Mouse (Mus musculus): ENCODE data around the gene Tex9. TPM values are rescaled to one million over a fixed set of nuclear protein-coding genes. Genes with fewer than 3 reads are reported as not detected.
A peak's percentile ranks its signal among the peaks of the same experiment; 100 is the strongest.

Tex9 gene
- total RNA-seq (2014; rRNA removed), result 21.1 and 25.4 TPM in 2 replicates
- 35.9 and 44.0 TPM in 2 replicates for polyA plus RNA-seq (2015; fragmentation: Nextera tagmentation; extraction: Ambion mirVana)

DNA sequence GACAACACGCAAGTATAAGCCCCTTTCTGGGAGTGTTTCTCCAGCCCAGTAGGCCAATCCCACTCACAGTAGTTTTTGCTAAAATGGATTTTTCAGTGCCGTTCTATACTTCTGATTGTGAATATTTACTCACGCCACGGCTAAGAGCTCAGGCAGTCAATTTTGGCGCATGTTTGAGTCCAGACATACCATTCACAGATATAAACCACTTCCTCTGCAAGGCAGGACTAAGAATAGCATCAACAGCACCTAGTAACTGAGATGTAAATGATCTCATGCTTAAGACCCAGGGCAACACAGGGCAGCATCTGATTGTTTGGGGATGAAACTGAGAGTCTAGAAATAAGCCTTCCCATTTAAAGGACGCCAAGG, at the start of gene Tex9:
Tex9 (minus strand) TSS at position 19 of the 372 bp plus-strand sequence.
- H3K9ac ChIP-seq (replicated peaks; ENCODE audit: low read length, poor library complexity, severe bottlenecking), result peak within 1 kb of the TSS; percentile 75
- ATAC-seq (ENCODE audit: low FRiP score) (peak; percentile 63), DNase-seq (ENCODE audit: low spot score) (no peak)
- H3K36me3 ChIP-seq (ENCODE audit: insufficient read depth, low read length), result no peaks in the 10 kb centered on the region
- no peaks in the 10 kb centered on the region for H3K27me3 ChIP-seq (ENCODE audit: insufficient read depth, low read length)
- peak within 1 kb of the TSS; percentile 60 for H3K4me2 ChIP-seq (ENCODE audit: low read depth, low read length, poor library complexity, severe bottlenecking)
- peak within 1 kb of the TSS; percentile 84 for H3K27ac ChIP-seq (ENCODE audit: low read depth, low read length)
- H3K9me3 ChIP-seq (ENCODE audit: low read length), result no peaks in the 10 kb centered on the region
- no peak for TF ChIP-seq CTCF (IDR thresholded peaks at IDR 0.05)
- peak within 1 kb of the TSS; percentile 61 for H3K4me3 ChIP-seq (ENCODE audit: low read depth, low read length)
- H3K4me1 ChIP-seq (ENCODE audit: insufficient read depth, low read length), result no peaks in the 10 kb centered on the region; the same call in 1 of the 2 replicates
- WGBS, result 4% methylated on average over 6 of the region's 6 CpGs

DNA sequence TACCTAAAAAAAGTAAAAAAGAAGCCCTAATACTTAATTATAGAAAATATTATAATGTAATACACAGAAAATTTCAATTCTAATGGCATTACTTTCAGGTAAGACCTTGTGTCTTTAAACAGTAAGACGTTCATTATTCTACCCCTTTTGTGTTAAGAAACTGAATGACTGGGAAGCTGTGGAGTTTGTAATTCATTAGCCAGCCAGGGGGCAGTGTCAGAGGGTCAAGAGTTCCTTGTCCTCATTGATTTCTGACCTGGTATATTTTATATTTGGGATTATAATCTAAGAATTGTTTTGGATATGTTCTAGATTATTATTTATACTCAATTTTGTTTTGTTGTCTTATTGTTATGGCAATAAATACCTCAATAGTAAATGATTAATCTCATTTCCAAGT, 45.1 kb upstream of the Tex9 start:
- H3K27me3 ChIP-seq (ENCODE audit: insufficient read depth, low read length), result no peaks in the 10 kb centered on the region
- peak; percentile 28 for TF ChIP-seq CTCF (IDR thresholded peaks at IDR 0.05)
- no peak overlapping the region for H3K9ac ChIP-seq (replicated peaks; ENCODE audit: low read length, poor library complexity, severe bottlenecking)
- whole genome bisulfite sequencing, result 51% methylated on average over 1 of the region's 1 CpGs
- H3K4me2 ChIP-seq (ENCODE audit: low read depth, low read length, poor library complexity, severe bottlenecking), result no peak overlapping the region
- DNase-seq (ENCODE audit: low spot score) (no peak), ATAC-seq (ENCODE audit: low FRiP score) (no peak)
- no peaks in the 10 kb centered on the region for H3K9me3 ChIP-seq (ENCODE audit: low read length)
- no peaks in the 10 kb centered on the region for H3K4me1 ChIP-seq (ENCODE audit: insufficient read depth, low read length)
- H3K4me3 ChIP-seq (ENCODE audit: low read depth, low read length), result no peak overlapping the region
- H3K36me3 ChIP-seq (ENCODE audit: insufficient read depth, low read length), result no peaks in the 10 kb centered on the region
- no peak overlapping the region for H3K27ac ChIP-seq (ENCODE audit: low read depth, low read length)

DNA sequence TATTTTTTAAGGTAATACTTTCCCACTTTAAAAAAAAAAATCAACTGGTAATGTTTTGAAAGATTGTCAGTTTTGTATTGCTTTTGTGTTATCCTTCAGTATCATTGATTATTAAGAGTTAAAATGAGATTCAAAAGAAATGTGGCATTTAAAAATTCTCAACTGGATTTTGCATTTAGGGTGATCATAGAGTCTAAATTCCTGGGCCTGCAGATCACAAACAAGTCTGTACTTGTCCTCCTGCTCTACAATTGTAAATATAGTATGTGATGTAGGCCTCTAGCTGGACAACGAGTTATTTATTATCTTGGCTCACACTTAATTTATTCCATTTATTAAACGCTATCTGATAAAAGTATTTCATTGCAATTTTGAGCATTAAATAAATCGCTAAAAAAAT, 43.4 kb upstream of the Tex9 start:
- Histone ChIP-seq H3K27me3 (ENCODE audit: insufficient read depth, low read length) (no peaks in the 10 kb centered on the region), H3K27ac (ENCODE audit: low read depth, low read length) (no peak overlapping the region), H3K4me3 (ENCODE audit: low read depth, low read length) (no peak overlapping the region), H3K4me2 (ENCODE audit: low read depth, low read length, poor library complexity, severe bottlenecking) (peak overlapping the region; percentile 21; the same call in 1 of the 2 replicates), H3K36me3 (ENCODE audit: insufficient read depth, low read length) (no peaks in the 10 kb centered on the region), H3K4me1 (ENCODE audit: insufficient read depth, low read length) (peaks cover 5% of the 10 kb centered on the region), H3K9me3 (ENCODE audit: low read length) (no peaks in the 10 kb centered on the region), H3K9ac (replicated peaks; ENCODE audit: low read length, poor library complexity, severe bottlenecking) (no peak overlapping the region)
- no peak for TF ChIP-seq CTCF (IDR thresholded peaks at IDR 0.05)
- DNase-seq (ENCODE audit: low spot score), result no peak
- WGBS, result 68% methylated on average over 3 of the region's 3 CpGs
- no peak for ATAC-seq (ENCODE audit: low FRiP score)

DNA sequence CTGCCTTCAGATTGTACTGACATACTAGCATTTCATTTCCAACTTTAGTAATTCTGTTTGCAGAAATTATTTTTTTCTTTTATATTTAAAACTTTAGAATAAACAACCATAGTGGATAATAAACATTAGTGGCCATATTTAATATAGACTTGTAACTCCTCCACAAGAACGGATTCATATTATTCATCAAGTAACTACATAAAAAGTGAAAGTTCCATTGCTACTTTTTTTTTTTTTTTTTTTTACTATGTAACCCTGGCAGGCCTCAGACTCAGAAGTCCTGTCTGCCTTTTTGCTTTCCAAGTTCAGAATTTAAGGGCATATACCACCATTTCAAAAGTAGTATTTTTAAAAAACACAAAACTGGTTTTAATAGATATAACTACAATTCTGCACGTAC, 43.0 kb upstream of the Tex9 start:
- ATAC-seq (ENCODE audit: low FRiP score) (no peak), DNase-seq (ENCODE audit: low spot score) (no peak)
- Histone ChIP-seq H3K27ac (ENCODE audit: low read depth, low read length) (no peak overlapping the region), H3K36me3 (ENCODE audit: insufficient read depth, low read length) (no peaks in the 10 kb centered on the region), H3K27me3 (ENCODE audit: insufficient read depth, low read length) (no peaks in the 10 kb centered on the region), H3K4me3 (ENCODE audit: low read depth, low read length) (peak overlapping the region; percentile 34), H3K4me2 (ENCODE audit: low read depth, low read length, poor library complexity, severe bottlenecking) (peak overlapping the region; percentile 61), H3K4me1 (ENCODE audit: insufficient read depth, low read length) (peaks cover 5% of the 10 kb centered on the region), H3K9ac (replicated peaks; ENCODE audit: low read length, poor library complexity, severe bottlenecking) (no peak overlapping the region), H3K9me3 (ENCODE audit: low read length) (no peaks in the 10 kb centered on the region)
- WGBS, result 76% methylated on average over 2 of the region's 2 CpGs
- no peak for TF ChIP-seq CTCF (IDR thresholded peaks at IDR 0.05)

DNA sequence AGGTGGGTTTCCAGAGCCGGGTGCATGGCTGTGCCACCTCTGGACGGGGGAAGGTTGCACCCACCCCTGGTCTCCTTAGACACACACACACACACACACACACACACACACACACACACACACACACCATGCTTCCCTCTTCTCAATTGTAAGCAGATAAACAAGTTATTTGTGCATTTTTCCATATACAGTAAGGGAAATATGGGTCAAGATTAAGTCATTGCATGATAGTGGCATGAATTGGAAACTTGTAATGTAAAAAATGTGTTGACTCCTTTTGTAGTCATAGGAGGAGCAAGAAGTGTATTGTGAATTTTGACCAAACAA, 41.0 kb upstream of the Tex9 start:
- Histone ChIP-seq H3K36me3 (ENCODE audit: insufficient read depth, low read length) (no peaks in the 10 kb centered on the region), H3K4me2 (ENCODE audit: low read depth, low read length, poor library complexity, severe bottlenecking) (peak overlapping the region; percentile 63), H3K9ac (replicated peaks; ENCODE audit: low read length, poor library complexity, severe bottlenecking) (peak overlapping the region; percentile 91), H3K9me3 (ENCODE audit: low read length) (no peaks in the 10 kb centered on the region), H3K4me1 (ENCODE audit: insufficient read depth, low read length) (peaks cover 5% of the 10 kb centered on the region), H3K27ac (ENCODE audit: low read depth, low read length) (peak overlapping the region; percentile 100), H3K4me3 (ENCODE audit: low read depth, low read length) (peak overlapping the region; percentile 90), H3K27me3 (ENCODE audit: insufficient read depth, low read length) (no peaks in the 10 kb centered on the region)
- no peak for TF ChIP-seq CTCF (IDR thresholded peaks at IDR 0.05)
- DNase-seq (ENCODE audit: low spot score), result peak; percentile 54
- no peak for ATAC-seq (ENCODE audit: low FRiP score)
- 0% methylated on average over 2 of the region's 2 CpGs for WGBS

DNA sequence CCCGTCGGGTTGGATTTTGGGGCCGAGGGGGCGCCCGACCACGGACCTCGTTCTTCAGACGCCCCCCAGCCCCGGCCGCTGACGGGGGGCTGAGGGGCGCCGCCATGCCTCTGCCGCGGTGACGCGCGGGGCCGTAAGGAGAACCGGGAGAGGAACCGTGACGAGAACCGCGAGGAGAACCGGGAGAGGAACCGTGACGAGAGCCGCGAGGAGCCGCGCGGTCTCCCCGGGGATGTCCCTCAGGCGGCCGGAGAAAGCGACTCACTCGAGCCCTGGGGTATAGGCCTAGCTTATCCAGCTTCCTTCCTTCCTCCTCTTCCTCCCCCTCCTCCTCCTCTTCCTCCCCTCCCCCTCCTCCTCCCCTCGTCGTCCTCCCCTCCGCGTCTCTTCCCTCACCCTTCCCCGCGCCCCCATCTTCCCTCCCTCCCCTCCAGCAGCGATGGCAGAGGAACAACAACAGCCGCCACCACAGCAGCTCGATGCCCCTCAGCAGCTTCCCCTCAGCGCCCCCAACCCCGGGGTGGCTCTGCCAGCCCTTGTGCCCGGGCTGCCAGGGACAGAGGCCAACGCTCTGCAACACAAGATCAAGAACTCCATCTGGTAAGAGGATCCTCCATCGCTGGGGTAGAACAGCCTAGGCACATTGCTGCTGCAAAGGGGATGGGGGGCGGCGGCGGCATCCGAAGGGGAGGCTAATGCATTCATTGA, 40.5 kb upstream of the Tex9 start:
- DNase-seq (ENCODE audit: low spot score), result peak; percentile 70
- Histone ChIP-seq H3K4me2 (ENCODE audit: low read depth, low read length, poor library complexity, severe bottlenecking) (peak overlapping the region; percentile 63), H3K9me3 (ENCODE audit: low read length) (no peaks in the 10 kb centered on the region), H3K36me3 (ENCODE audit: insufficient read depth, low read length) (no peaks in the 10 kb centered on the region), H3K9ac (replicated peaks; ENCODE audit: low read length, poor library complexity, severe bottlenecking) (peak overlapping the region; percentile 91), H3K27ac (ENCODE audit: low read depth, low read length) (peak overlapping the region; percentile 100), H3K4me3 (ENCODE audit: low read depth, low read length) (peak overlapping the region; percentile 90), H3K27me3 (ENCODE audit: insufficient read depth, low read length) (no peaks in the 10 kb centered on the region), H3K4me1 (ENCODE audit: insufficient read depth, low read length) (peaks cover 5% of the 10 kb centered on the region)
- peak; percentile 21 for ATAC-seq (ENCODE audit: low FRiP score)
- WGBS, result 1% methylated on average over 40 of the region's 55 CpGs
- no peak; the same call in 1 of the 2 replicates for TF ChIP-seq CTCF (IDR thresholded peaks at IDR 0.05)
